Mouse (Mus musculus) heart, adult 18-20 months (tissue): Measurements from ENCODE around the gene Serpina1e. TPM values are rescaled to one million over a fixed set of nuclear protein-coding genes. Genes with fewer than 3 reads are reported as not detected.
A peak's percentile ranks its signal among the peaks of the same experiment; 100 is the strongest.

ENCODE experiments used
- DNase-seq, 2 experiments: peaks; one replicate each; pipeline ENCODE4 v3.0.0; 2021 to 2022; ENCODE audit warnings: mixed read lengths in 1 of 2
- long read RNA-seq, 2 experiments: library from polyadenylated mRNA; stranded (forward); transcript quantifications; one replicate each; pipeline ENCODE4 v2.0.0; 2021
- total RNA-seq, 2 experiments: library from RNA; stranded (reverse); gene quantifications; 2 replicates each; pipeline ENCODE4 v1.2.3; 2021

Serpina1e gene
- 1 to 10 TPM in 1 of 2 experiments, under 1 TPM in 1; 0.30 to 1.4 TPM for total RNA-seq
- long read RNA-seq, experiment 1 = 0 reads
- long read RNA-seq, experiment 2, partial matches to known transcripts = 0 of 1 reads
- long read RNA-seq, experiment 2, other reads (novel, unspliced or antisense) = 0 of 1 reads

GRCm38 (mm10) chr12:103958798-103959197 lies at the start of gene Serpina1e:
Serpina1e (minus strand) TSS chr12:103958975.
- DNase-seq = no peak

DNA sequence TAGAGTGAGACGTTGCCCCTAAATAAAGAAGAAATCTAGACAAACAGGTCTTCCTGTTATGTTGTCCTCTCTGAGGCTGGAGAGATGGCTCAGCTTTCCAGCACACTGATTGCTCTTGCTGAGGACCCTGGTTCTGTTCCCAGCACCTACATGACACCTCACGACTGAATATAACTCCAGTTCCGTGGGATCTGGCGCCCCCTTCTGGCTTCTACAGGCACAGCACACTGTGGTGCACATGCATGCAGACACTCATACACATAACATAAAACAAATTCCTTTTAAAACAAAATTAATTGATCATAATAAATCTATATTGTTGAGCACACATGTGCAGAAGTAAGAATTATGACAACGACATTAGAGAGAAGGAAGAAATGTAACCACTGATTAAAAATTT lies 45.9 kb upstream of the Serpina1e start:
- DNase-seq = no peak

DNA sequence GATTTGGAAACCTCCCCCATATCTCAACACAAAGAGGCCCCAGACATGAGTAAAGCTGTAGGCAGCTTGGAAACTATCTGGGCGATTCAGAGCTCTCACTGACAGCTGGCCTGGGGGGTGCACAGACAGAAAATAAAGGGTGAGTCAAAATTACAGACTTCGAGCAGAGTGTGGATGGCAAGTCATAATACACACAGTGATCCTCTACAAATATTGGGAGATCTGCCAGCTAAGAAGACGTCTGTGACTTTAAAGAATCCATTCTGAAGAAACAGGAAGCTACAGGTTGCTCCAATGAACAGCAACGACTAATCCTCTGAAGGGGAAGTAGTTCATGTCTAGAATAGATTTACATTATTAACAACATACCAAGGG lies 44.5 kb upstream of the Serpina1e start:
- no peak for DNase-seq

DNA sequence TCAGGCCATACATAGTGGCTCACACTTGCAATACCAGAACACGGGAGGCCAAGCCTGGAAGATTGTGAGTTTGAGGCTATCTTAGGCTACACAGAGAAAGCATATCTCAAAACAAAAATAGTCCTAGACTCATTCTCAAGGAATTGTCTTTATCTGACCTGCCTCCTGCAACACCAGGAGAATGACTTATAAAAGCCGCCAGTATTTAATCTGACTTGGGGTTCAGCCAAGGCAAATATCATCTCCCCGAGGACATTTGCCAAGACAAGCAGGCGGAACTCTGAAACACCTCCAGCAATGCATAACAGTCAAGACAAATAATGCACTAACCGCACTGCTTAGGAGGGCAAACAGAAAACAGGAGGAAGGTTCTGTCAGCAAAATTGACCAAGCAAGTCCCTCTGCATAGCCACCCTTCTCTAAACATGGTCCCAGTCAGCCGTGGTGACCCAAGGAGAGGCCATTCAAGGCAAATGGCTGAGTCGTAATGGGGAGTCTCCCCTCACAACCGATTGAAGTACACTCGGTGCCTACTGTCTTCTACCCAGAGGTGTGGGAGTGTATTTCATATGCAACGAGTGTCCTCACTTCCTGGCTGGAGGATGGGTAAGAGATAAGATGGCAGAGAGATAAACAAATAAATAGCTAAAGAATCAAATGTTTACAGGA lies 43.9 kb upstream of the Serpina1e start:
- DNase-seq = peak; percentile 79 to 83

DNA sequence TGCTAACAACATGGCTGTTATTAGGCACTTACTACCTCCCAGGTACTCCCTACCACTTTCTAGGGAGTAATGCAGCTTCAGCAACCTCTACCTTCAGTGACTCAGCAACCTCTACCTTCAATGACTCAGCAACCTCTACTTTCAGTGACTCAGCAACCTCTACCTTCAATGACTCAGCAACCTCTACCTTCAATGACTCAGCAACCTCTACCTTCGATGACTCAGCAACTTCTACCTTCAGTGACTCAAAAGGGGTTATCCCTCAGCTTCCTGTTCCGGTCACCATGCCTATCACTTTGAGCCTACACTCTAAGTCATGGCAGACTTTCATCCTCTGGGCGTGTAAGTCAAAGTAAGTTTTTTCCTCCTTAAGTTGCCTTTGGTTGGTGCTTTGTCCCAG lies 41.8 kb upstream of the Serpina1e start:
- no peak for DNase-seq

DNA sequence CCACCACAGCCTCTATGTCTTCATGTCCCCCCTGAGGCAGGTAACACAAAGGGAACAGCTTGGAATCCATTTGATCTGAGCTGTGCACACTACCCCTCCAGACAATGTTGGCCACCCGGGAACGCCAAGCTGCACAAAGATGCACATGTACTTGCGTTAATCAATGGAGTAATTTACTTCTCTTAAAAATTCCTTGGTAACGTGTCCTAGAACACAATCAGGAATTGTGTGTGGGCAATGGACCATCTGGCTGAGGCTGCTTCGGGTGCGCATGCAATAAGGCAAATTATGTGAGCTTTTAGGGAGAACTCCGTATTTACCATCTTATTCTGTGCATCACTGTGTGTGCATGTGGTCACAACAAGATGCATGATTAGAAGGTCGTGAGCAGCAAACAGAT lies 40.8 kb upstream of the Serpina1e start:
- no peak for DNase-seq

GRCm38 (mm10) chr12:103996513-103996912 lies 37.7 kb upstream of the Serpina1e start:
- DNase-seq = no peak

GRCm38 (mm10) chr12:103995292-103996072 lies 36.7 kb upstream of the Serpina1e start:
- peak; percentile 42 to 86 for DNase-seq

DNA sequence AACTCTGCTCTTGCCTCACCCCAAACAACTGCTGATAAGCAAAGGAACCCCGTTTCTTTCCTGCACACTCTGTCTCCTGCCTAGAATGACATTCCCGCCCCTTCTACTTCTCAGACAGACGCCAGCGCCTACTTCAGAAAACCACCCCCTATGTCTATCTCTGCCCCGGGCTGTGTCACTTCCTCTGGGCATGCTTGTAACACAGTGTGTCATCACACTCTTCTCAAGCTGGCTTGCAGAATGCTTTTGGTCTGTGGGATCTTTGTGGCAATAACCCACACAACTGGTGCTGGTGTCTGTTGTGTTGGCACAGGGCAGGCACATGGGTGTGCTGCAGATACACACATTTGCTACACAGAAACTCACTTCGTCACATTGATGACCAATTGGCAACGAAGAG lies 34.2 kb upstream of the Serpina1e start:
- no peak for DNase-seq

DNA sequence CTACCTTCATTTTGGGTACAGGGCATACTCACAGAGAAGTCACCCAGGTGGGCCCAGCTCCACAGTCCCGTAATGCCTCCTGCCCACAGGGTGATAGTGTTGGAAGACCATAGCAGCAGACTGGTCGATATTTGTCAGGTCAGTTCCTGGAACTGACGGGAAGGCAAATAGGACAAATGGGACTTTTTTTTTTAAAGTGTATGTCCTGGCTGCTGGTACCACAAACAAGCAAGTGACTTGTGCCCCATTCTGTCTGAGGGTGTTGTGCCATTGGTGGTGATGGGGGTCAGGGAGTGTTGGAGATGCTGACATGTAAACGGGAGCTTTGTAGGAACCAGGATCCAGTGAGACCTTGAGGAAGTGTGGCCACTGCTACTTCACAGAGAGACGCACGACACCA lies 31.1 kb upstream of the Serpina1e start, which contains the start of gene Serpina11:
Gene Serpina11, minus strand, starts transcription at position 101 of the 400 bp plus-strand sequence.
- no peak for DNase-seq

DNA sequence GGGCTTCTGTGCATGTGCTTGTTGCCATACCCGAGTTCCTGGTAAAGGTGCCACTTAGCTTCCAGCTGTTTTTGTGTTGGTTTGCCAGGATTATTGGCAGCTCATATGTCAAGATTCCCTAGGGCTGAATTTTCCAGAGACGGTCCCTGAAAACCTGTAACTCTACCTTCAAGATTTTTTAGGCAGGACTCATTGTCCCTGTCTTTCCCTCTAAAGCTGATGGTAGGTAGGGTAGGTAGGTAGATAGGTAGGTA lies 30.7 kb upstream of the Serpina1e start:
- DNase-seq = no peak

GRCm38 (mm10) chr12:103988754-103989513 lies 30.2 kb upstream of the Serpina1e start:
- DNase-seq = no peak

DNA sequence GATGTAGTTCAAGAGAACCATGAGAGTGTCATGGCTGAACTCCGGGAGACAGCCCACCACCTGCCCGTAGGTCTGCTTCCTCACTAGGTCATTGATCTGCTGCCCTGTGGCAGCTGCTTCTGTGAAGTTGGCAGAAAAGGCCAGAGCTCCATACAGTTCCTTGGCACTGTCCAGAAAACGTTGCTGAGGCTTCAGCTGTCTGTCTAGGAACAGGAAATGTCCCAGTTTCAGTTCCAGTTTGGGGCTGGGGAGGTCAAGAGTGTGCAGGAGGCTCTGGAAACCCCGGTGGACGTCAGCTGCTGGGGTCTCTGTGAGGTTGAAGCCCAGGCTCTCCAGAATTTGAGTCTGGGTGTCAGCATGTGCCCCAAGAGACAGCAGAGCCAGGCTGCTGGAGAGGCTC lies 27.1 kb upstream of the Serpina1e start:
- DNase-seq = no peak

GRCm38 (mm10) chr12:103984935-103985334 lies 26.2 kb upstream of the Serpina1e start:
- peak in 1 of 2 experiments; percentile 69 for DNase-seq

DNA sequence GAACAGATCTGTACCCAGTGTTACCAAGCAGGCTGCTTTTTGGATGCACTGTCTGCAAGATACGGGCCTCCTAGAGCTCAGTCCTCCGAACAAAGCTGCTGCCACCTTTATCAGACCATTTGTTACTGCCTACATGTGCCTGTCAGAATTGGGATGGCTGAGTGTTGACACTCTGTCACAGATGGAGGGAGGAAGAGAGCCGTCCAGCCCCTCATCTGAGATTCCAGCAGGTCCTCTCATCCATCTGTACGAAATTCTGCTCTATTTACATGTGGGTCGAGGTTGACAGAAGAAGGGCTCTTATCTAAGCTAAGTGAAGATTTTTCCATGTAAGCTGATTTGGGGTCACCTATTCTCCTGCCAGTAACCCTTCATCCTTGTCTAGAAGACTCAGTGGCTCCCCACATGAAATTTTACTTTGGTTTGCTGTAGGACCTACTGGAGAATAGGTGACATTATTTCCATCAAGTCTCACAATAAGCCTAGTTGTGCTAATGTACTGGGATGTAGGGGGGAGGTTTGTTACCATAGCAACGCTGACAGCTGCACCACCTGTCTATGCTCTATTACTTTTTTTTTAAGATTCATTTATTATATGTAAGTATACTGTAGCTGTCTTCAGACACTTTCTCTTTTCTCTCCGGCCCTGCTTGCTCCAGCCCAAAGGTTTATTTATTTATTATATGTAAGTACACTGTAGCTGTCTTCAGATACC lies 23.0 kb upstream of the Serpina1e start:
- DNase-seq = no peak

GRCm38 (mm10) chr12:103978294-103978693 lies 19.5 kb upstream of the Serpina1e start:
- DNase-seq = no peak

DNA sequence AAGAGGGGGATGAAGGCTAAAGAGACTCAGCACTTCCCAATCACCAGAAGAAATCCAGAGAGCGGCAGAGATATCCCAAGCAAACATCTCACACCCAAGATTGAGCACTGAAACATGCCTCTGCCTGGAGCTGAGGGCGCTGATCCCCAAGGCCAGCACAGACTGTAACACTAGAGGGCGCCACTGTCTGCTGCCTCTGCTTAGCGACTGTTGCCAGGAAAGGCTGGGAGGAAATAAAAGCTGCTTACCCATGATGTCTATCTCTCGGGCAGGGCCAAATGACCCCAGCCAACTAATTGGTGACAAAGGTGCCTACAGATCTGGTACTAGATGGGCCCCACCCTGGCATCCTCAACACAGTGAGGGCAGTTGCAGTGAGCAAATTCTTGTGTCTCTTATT lies 19.1 kb upstream of the Serpina1e start:
- DNase-seq = no peak

GRCm38 (mm10) chr12:103977060-103977459 lies 18.3 kb upstream of the Serpina1e start:
- DNase-seq = no peak

- no peak for DNase-seq
Measured at GRCm38 (mm10) chr12:103971080-103971479, 12.3 kb upstream of the Serpina1e start.

GRCm38 (mm10) chr12:103969577-103970116 lies 10.9 kb upstream of the Serpina1e start:
- no peak for DNase-seq

GRCm38 (mm10) chr12:103966761-103967160 lies 8.0 kb upstream of the Serpina1e start:
- no peak for DNase-seq

DNA sequence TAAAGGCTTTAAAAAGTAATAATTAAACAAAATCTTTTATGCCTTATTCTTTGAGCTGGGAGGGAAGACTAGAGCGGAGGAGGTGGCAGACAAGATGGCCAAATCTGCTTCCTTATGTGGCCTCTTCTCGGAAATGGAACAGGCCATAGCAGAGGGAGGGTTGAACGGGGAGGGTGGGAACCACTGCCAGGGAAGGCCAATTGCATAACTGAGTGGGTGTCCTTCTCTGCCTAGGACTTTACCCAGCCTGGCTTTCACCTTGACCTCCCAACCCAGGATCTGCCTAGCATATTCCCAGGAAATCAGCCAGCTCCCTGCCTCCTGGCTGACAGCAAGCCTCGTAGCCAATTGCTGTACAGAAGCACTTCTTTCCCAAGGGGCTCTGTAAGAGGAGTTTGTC lies 4.5 kb upstream of the Serpina1e start:
- no peak for DNase-seq
